Mouse (Mus musculus) heart, embryonic 10.5 days (tissue): ENCODE data around the gene Pax3. TPM values are rescaled to one million over a fixed set of nuclear protein-coding genes. Genes with fewer than 3 reads are reported as not detected.

ENCODE experiments used
- DNase-seq: peaks from one replicate; pipeline ENCODE4 v3.0.0-alpha.2; 2017; ENCODE audit warnings: low spot score
- H3K27ac ChIP-seq: fragments of 300-500 bp; sonication (generic); 2 replicates; pipeline ENCODE4 v1.5.1; 2016; ENCODE audit warnings: mild to moderate bottlenecking
- H3K27me3 ChIP-seq: fragments of 300-500 bp; sonication (generic); 2 replicates; pipeline ENCODE4 v1.6.1; 2016; ENCODE audit warnings: mild to moderate bottlenecking; ENCODE audit not compliant: poor library complexity, insufficient read depth, severe bottlenecking
- H3K36me3 ChIP-seq: fragments of 300-500 bp; sonication (generic); 2 replicates; pipeline ENCODE4 v1.6.1; 2016; ENCODE audit warnings: mild to moderate bottlenecking, moderate library complexity
- H3K4me1 ChIP-seq: fragments of 300-500 bp; sonication (generic); 2 replicates; pipeline ENCODE4 v1.6.1; 2016; ENCODE audit warnings: mild to moderate bottlenecking
- H3K4me3 ChIP-seq: fragments of 300-500 bp; sonication (generic); 2 replicates; pipeline ENCODE4 v1.5.1; 2016; ENCODE audit warnings: mild to moderate bottlenecking, moderate library complexity
- H3K9me3 ChIP-seq: fragments of 300-500 bp; sonication (generic); 2 replicates; pipeline ENCODE4 v1.6.1; 2016; ENCODE audit warnings: mild to moderate bottlenecking, moderate library complexity
- WGBS: fragments of 180-500 bp; shearing (Covaris S2); methylation state at CpG from one replicate; pipeline ENCODE4 v1.1.7; 2016; 5-methylcytosine and 5-hydroxymethylcytosine counted together
- polyA plus RNA-seq: library from polyadenylated mRNA; unstranded; fragments of >200 nt; fragmentation: Nextera tagmentation; extraction: Ambion mirVana; gene quantifications from 2 replicates; pipeline ENCODE4 v1.2.1, GENCODE M21; 2016

Gene Pax3
- 0.28 and 1.9 TPM in 2 replicates for polyA plus RNA-seq

- Histone ChIP-seq H3K27ac (no peak within 1 kb of the TSS), H3K4me1 (peaks cover 16% of the 10 kb centered on the region), H3K36me3 (no peaks in the 10 kb centered on the region), H3K27me3 (peaks cover 98% of the 10 kb centered on the region), H3K4me3 (peak within 1 kb of the TSS; percentile 55), H3K9me3 (no peaks in the 10 kb centered on the region)
- peak; percentile 76 for DNase-seq
- under 1% methylated on average over 37 of the region's 37 CpGs for WGBS
Measured at GRCm38 (mm10) chr1:78196751-78197311, at the start of gene Pax3. Gene Pax3, minus strand, starts transcription at chr1:78197134.

- Histone ChIP-seq H3K36me3 (no peaks in the 10 kb centered on the region), H3K4me3 (no peak overlapping the region), H3K27ac (no peak overlapping the region), H3K4me1 (no peaks in the 10 kb centered on the region), H3K27me3 (no peaks in the 10 kb centered on the region), H3K9me3 (no peaks in the 10 kb centered on the region)
- 81% methylated on average over 5 of the region's 5 CpGs for WGBS
- no peak for DNase-seq
Measured at GRCm38 (mm10) chr1:78234306-78234705, 37.4 kb upstream of the Pax3 start.

- H3K4me3 ChIP-seq: no peak overlapping the region
- H3K27me3 ChIP-seq: no peaks in the 10 kb centered on the region
- WGBS: 78% methylated on average over 10 of the region's 10 CpGs
- no peak for DNase-seq
- H3K4me1 ChIP-seq: no peaks in the 10 kb centered on the region
- no peak overlapping the region for H3K27ac ChIP-seq
- no peaks in the 10 kb centered on the region for H3K9me3 ChIP-seq
- H3K36me3 ChIP-seq: no peaks in the 10 kb centered on the region
Measured at GRCm38 (mm10) chr1:78231901-78232546, 35.1 kb upstream of the Pax3 start.

- Histone ChIP-seq H3K27ac (no peak overlapping the region), H3K4me1 (no peaks in the 10 kb centered on the region), H3K27me3 (no peaks in the 10 kb centered on the region; the same call in 1 of the 2 replicates), H3K36me3 (no peaks in the 10 kb centered on the region), H3K4me3 (no peak overlapping the region), H3K9me3 (no peaks in the 10 kb centered on the region)
- no peak for DNase-seq
Measured at GRCm38 (mm10) chr1:78229801-78230200, 32.9 kb upstream of the Pax3 start.

- WGBS: 62% methylated on average over 5 of the region's 5 CpGs
- Histone ChIP-seq H3K4me1 (no peaks in the 10 kb centered on the region), H3K36me3 (no peaks in the 10 kb centered on the region), H3K27ac (no peak overlapping the region), H3K4me3 (no peak overlapping the region), H3K9me3 (no peaks in the 10 kb centered on the region), H3K27me3 (peaks cover 4% of the 10 kb centered on the region; the same call in 1 of the 2 replicates)
- DNase-seq: no peak
Measured at GRCm38 (mm10) chr1:78228771-78229170, 31.8 kb upstream of the Pax3 start.

- H3K27ac ChIP-seq: no peak overlapping the region
- no peaks in the 10 kb centered on the region for H3K9me3 ChIP-seq
- peak overlapping the region; percentile 72 for H3K4me3 ChIP-seq
- H3K4me1 ChIP-seq: peaks cover 26% of the 10 kb centered on the region
- H3K36me3 ChIP-seq: no peaks in the 10 kb centered on the region
- under 1% methylated on average over 19 of the region's 19 CpGs for WGBS
- peaks cover 87% of the 10 kb centered on the region for H3K27me3 ChIP-seq
- DNase-seq: no peak
Measured at GRCm38 (mm10) chr1:78218057-78218780, 21.3 kb upstream of the Pax3 start.

- H3K36me3 ChIP-seq: no peaks in the 10 kb centered on the region
- WGBS: under 1% methylated on average over 76 of the region's 79 CpGs
- peaks cover 26% of the 10 kb centered on the region for H3K4me1 ChIP-seq
- H3K27ac ChIP-seq: peak overlapping the region; percentile 38; the same call in 1 of the 2 replicates
- H3K27me3 ChIP-seq: peaks cover 96% of the 10 kb centered on the region
- H3K9me3 ChIP-seq: no peaks in the 10 kb centered on the region
- H3K4me3 ChIP-seq: peak overlapping the region; percentile 72
- DNase-seq: no peak
Measured at GRCm38 (mm10) chr1:78217151-78218034, 20.5 kb upstream of the Pax3 start.

- Histone ChIP-seq H3K36me3 (no peaks in the 10 kb centered on the region), H3K4me3 (peak overlapping the region; percentile 72), H3K27me3 (peaks cover 100% of the 10 kb centered on the region), H3K27ac (peak overlapping the region; percentile 38; the same call in 1 of the 2 replicates), H3K9me3 (no peaks in the 10 kb centered on the region), H3K4me1 (peaks cover 26% of the 10 kb centered on the region)
- WGBS: 2% methylated on average over 71 of the region's 79 CpGs
- DNase-seq: no peak
Measured at GRCm38 (mm10) chr1:78216509-78217141, 19.7 kb upstream of the Pax3 start.

GRCm38 (mm10) chr1:78215749-78216508 lies 19.0 kb upstream of the Pax3 start:
- Histone ChIP-seq H3K36me3 (no peaks in the 10 kb centered on the region), H3K27me3 (peaks cover 100% of the 10 kb centered on the region), H3K4me3 (peak overlapping the region; percentile 72), H3K9me3 (no peaks in the 10 kb centered on the region), H3K27ac (no peak overlapping the region), H3K4me1 (peaks cover 26% of the 10 kb centered on the region)
- under 1% methylated on average over 36 of the region's 36 CpGs for WGBS
- DNase-seq: peak; percentile 75

- H3K4me3 ChIP-seq: no peak overlapping the region
- H3K36me3 ChIP-seq: no peaks in the 10 kb centered on the region
- no peak overlapping the region for H3K27ac ChIP-seq
- H3K9me3 ChIP-seq: no peaks in the 10 kb centered on the region
- no peak for DNase-seq
- H3K27me3 ChIP-seq: peaks cover 100% of the 10 kb centered on the region
- peaks cover 4% of the 10 kb centered on the region for H3K4me1 ChIP-seq
- WGBS: 7% methylated on average over 5 of the region's 5 CpGs
Measured at GRCm38 (mm10) chr1:78211041-78211440, 14.1 kb upstream of the Pax3 start.

GRCm38 (mm10) chr1:78210568-78210967 lies 13.6 kb upstream of the Pax3 start:
- H3K4me1 ChIP-seq: no peaks in the 10 kb centered on the region
- DNase-seq: peak; percentile 64
- 2% methylated on average over 15 of the region's 15 CpGs for WGBS

More at GRCm38 (mm10) chr1:78210568-78210967, 13.6 kb upstream of the Pax3 start:
- Histone ChIP-seq H3K27ac (no peak overlapping the region), H3K27me3 (peaks cover 100% of the 10 kb centered on the region), H3K4me3 (no peak overlapping the region), H3K9me3 (no peaks in the 10 kb centered on the region), H3K36me3 (no peaks in the 10 kb centered on the region)
